Mouse (Mus musculus) retina, postnatal 7 days (tissue): ENCODE results near the gene Tnrc6b.
"Not testable (repeated sequence)": the region's sequence is repeated elsewhere in the genome, so short reads cannot be mapped to it uniquely, and the experiment has no call there.

ENCODE experiments used
- DNase-seq: peaks from one replicate; pipeline ENCODE4 v3.0.0-alpha.2; 2012; ENCODE audit warnings: low read depth, low spot score

Gene Tnrc6b

GRCm38 (mm10) chr15:80701481-80702257 lies 9.4 kb upstream of the Tnrc6b start:
- DNase-seq = no peak

- no peak for DNase-seq
Observed at GRCm38 (mm10) chr15:80702910-80703309, 8.2 kb upstream of the Tnrc6b start.

DNA sequence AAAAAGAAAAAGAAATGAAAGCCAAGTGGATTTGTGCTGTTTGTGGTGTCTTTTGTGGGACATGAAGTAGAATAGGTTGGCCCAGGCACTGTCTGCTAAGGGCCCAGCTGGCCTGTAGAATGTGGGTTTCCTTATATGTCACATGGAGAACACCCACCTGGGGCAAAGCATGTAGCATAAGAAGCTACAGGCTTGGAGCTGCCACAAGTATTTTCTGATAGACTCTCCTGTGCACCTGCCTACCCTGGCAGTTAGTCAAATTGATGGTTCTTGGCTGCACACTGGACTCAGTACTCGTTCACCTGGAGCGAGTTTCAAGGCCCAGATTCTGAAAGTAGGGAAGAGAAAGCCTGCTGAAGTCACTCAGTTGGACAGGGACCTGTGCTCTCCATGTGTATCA lies 7.6 kb upstream of the Tnrc6b start:
- no peak for DNase-seq

- peak; percentile 74 for DNase-seq
Observed at GRCm38 (mm10) chr15:80704267-80704666, 6.8 kb upstream of the Tnrc6b start.

DNA sequence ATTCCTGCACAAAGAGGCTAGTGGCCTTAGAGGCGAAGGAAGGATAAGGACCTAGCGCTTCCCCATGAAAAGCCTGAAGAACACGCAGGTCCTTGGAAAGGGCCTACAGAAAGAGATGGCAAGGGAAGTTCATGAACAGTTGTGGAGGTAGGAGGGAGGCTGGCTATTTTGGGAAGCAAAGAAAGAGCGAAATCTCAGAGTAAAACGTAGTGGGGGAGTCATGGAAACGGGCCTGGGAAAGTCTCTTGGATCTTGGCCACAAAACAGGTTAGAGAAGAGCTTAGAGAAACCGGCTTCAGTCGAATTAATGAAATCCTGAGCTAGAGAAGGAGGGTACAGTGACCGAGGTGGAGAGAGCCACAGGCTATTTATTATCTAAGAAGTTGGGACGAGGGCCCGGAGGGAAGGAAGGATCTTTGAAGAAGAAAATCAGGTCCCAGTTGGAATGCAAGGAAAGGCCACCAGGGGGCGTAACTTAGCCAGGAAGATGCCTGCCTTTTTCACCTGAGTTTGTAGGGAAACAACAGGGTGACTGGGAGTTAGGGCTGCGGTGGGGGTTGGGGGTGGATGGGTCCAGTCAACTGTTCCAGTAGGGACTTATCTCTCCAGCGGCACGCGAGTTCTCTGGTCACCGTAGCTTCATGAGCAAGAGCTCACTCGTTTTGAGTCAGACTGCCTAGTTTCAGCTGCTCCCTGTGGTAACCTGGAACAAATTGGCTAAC lies 5.1 kb upstream of the Tnrc6b start:
- peak; percentile 62 for DNase-seq

DNA sequence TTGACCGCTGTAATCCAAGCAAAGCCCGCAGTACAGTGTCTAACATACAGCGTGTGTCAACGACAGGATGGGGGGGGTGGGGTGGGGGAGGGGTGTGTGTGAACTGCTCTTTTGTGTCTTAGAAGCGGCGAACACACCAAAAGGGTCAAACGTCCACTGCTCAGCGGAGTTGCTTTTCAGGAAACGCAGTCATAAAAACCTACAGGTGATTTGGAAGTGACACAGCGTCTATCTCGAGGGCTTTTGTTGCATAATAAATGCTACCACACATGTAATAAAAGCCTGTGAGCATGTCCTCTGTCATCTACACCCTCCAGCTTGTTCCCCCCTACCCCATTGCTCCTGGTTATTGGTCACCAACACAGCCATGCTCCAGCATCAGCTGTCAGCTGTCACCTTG lies 4.5 kb upstream of the Tnrc6b start:
- DNase-seq = no peak

DNA sequence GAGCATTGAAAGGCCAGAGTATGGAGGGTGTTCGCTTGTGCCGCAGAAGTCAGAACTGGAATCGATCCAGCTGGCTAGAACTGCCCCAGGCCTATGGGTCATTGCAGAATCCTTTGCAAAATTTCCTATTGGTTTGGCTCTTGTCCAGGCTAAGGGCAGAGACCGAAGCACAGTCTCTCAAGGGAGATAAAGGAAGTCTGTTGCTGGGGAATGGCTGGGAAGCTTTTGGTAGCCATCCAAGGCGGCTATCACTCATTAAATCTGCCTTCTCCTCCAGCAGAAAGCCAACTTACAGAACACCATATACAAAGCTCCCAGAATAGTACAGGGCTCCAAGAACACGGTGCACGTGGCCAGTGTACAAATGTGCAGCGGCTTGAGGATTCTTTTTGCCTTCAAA lies 4.0 kb upstream of the Tnrc6b start:
- no peak for DNase-seq

DNA sequence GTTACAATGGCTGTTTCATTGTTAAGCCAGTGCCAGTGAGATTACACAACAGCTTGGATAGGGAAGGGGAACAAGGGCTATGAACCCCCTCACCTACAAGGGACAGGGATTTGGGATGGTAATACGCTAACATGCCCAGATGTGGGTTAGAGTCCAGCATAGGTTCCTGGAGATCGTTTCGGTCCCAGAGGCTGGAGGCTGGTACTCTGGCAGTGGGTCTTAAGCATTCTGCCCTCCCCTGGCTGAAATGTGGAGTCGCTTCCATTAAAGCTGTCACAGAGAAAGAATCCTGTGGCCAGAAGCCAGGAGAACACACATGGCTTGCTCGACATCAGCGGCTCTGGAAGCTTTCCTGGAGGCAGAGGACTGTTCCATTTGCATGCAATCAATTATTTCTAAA lies 1.5 kb upstream of the Tnrc6b start:
- DNase-seq = no peak

DNA sequence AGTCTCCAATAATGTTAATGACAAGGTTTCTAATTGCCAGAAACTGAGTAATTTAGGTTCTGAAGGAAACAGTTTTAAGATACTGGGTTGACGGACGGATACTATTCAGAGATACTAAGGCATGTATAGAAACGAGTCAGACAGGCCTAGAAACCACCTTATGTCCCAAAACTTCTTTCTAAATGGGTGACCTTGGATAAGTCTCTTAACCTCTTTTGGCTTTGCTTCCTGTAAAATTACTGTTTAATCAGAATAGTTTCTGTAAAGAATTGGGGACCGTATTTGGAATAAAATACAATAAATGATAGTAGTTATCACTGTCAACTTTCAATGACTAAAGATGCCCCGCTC lies 881 bp upstream of the Tnrc6b start:
- no peak for DNase-seq

- DNase-seq = peak; percentile 52
Observed at GRCm38 (mm10) chr15:80711401-80712151, 463 bp downstream of the Tnrc6b start.

DNA sequence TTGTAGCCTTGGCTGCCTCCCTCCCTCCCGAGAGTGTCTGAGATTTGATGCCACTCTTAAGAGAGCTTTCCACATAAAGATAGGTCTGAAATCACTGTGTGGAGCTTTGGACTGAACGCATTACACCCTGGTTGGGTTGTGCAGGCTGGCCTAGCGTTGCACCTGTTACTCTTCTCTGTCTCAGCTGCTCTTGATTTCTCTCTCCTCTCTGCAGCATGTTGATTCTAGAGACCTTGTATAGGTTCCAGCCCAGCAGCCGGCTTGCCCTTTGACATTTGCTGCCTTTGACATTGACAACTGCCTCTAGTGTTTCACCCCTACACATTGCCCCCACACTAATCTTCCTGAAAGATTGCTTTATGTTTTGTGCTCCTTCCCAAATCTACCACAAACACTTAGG lies 3.2 kb downstream of the Tnrc6b start:
- no peak for DNase-seq

GRCm38 (mm10) chr15:80716631-80717135 lies 5.6 kb downstream of the Tnrc6b start:
- no peak for DNase-seq

DNA sequence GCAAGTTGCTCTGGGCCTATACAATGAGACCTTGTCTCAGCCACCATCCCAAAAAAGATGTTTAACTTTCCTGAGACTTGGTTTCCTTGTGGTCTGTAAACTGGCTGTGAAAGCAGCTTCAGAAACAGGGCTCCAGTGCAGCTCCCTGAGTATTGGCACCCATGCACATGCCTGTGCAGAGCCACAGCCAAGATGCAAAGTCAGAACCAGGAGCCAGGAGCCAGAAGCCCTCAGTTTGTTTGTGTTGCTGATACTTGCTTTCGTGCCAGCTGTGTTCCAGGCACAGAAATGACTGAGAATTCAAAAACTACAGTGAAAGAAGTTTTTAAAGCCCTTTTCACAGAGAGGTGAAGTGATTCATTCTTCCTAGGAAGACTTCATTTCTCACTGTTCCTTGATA lies 6.3 kb downstream of the Tnrc6b start:
- no peak for DNase-seq

DNA sequence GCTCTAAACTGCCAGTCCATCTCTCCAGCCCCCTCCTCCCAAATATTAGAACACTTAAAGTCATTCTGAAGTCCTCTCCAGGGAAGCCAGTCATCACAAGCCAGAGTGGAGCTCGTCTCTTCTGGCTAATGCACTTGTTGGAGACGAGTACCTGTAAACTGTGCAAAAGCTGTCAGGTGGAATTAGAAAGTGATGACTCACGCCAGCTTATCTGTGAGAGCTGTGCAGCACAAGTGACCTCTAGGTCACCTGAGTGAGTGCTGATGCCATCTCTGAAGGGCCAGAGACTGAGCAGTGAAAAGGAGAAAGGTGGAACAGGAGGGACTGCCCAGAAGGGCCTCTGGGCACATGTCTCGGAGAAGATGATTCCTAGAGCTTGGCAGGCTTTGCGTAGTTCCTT lies 9.1 kb downstream of the Tnrc6b start:
- DNase-seq = no peak

DNA sequence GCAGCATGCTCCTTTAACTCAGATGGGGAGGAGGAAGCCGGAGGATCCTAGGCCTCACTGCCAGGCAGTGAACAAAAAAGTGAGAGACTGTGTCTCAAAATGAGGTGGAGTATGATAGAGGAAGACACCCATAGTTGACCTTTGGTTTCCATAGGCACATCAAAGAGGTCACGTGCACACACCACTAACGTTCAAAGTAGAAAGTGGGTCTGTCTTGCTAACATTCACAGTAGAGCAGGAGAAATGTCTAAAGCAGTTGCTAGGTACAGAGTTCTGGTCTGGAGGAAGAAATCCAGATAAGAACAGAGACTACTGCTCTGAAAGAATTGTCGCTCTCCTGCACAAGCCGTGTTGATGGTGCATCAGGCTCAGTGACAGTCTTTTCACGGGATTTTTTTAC lies 10.7 kb downstream of the Tnrc6b start:
- no peak for DNase-seq

DNA sequence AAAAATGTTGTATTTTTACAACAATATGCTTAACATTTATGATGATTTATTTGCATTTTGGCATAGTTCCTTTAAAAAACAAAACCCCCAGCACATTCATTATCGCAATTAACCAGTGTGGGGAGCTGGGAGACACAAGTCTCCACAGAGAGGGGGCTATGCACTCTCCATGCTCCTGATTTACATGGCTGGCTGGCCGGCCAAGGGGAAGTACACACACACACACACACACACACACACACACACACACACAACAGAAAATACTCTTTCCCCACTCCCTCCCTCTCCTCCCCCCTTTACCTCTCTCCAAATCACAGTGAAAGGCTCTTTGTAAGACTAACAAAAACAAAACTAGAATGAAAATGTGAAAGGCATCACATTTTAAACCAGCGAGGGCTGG lies 11.3 kb downstream of the Tnrc6b start:
- DNase-seq = no peak

DNA sequence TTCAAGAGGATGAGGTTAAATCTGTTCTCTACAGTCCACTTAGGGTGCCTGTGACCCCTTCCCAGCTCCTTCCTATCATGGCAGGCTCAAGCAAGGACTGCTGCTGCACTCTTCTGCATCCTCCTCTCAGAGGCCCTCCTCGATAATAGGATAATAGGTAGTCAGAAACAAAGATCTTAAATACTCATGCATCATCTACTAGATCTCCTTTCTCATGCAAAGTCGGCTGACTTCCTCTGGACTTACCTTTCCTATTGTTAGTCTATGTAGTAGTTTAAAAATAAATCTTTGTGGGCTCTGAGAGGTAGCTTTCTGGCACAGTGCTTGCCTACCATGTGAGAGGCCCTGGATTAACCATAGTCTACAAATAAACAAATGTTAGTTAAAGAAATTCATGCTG lies 18.4 kb downstream of the Tnrc6b start:
- no peak for DNase-seq

DNA sequence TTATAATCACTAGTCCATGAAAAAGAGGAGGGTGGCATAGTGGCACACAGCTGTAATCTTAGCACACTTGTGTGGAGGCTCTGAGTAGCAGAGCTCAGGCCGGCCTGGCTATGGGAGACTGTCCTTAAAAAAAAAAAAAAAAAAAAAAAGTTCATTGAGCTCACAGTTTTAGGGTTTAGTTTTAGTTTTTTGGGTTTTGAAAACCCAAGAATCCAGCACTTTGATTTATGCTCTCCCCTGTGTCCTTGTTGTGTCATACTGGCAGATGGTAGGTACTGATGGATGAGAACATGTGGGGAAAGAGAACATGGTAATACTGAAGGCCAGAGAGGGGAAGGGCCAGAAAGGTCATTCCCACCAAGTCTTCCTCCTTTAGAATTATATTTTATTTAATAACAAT lies 19.9 kb downstream of the Tnrc6b start:
- DNase-seq = no peak

GRCm38 (mm10) chr15:80731511-80731910 lies 20.4 kb downstream of the Tnrc6b start:
- DNase-seq = no peak

- no peak for DNase-seq
Observed at GRCm38 (mm10) chr15:80732266-80733030, 21.3 kb downstream of the Tnrc6b start.

GRCm38 (mm10) chr15:80735300-80735699 lies 24.2 kb downstream of the Tnrc6b start:
- DNase-seq = no peak

DNA sequence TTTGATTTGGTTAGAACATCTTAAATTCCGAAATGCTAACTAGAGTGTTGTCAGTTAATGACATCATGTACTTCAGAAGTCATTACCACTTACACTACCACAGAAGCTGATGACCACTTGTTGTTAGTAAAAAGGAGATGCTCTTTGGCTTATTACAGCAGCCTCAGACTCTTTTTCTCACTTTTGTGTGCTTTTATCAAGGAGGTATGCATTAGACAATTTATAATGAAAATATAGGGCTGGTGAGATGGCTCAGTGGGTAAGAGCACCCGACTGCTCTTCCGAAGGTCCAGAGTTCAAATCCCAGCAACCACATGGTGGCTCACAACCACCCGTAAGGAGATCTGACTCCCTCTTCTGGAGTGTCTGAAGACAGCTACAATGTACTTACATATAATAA lies 24.6 kb downstream of the Tnrc6b start:
- DNase-seq = not testable (repeated sequence)
